Mouse (Mus musculus) kidney, postnatal 25 days (tissue): Measurements from ENCODE around the gene Top1.
A peak's percentile ranks its signal among the peaks of the same experiment; 100 is the strongest.

Source experiments
- DNase-seq, 2 experiments: peaks; one replicate each; pipeline ENCODE4 v3.0.0; 2021; ENCODE audit warnings: mixed read lengths in 2 of 2

Top1 gene

GRCm38 (mm10) chr2:160645614-160646137 lies at the start of gene Top1:
Gene Top1 (plus strand): TSS chr2:160645888.
- peak; percentile 99 to 100 for DNase-seq

- peak; percentile 57 to 76 for DNase-seq
Observed at GRCm38 (mm10) chr2:160597582-160598281, 48.0 kb upstream of the Top1 start.

GRCm38 (mm10) chr2:160601805-160602204 lies 43.9 kb upstream of the Top1 start:
- peak in 1 of 2 experiments; percentile 64 for DNase-seq

GRCm38 (mm10) chr2:160603154-160603933 lies 42.3 kb upstream of the Top1 start:
- DNase-seq, result no peak

GRCm38 (mm10) chr2:160610012-160610411 lies 35.7 kb upstream of the Top1 start:
- no peak for DNase-seq

- no peak for DNase-seq
Observed at GRCm38 (mm10) chr2:160613186-160613919, 32.3 kb upstream of the Top1 start.

- DNase-seq, result no peak
Observed at GRCm38 (mm10) chr2:160617741-160618140, 27.9 kb upstream of the Top1 start.

GRCm38 (mm10) chr2:160618619-160619220 lies 27.0 kb upstream of the Top1 start:
- no peak for DNase-seq

GRCm38 (mm10) chr2:160619300-160619699 lies 26.4 kb upstream of the Top1 start:
- no peak for DNase-seq

- DNase-seq, result peak; percentile 56 to 80
Observed at GRCm38 (mm10) chr2:160619831-160620230, 25.9 kb upstream of the Top1 start.

GRCm38 (mm10) chr2:160620279-160620963 lies 25.3 kb upstream of the Top1 start:
- DNase-seq, result no peak

- no peak for DNase-seq
Observed at GRCm38 (mm10) chr2:160621001-160621448, 24.7 kb upstream of the Top1 start.

GRCm38 (mm10) chr2:160621661-160622211 lies 24.0 kb upstream of the Top1 start:
- peak; percentile 96 to 97 for DNase-seq

GRCm38 (mm10) chr2:160622646-160623045 lies 23.0 kb upstream of the Top1 start:
- no peak for DNase-seq

GRCm38 (mm10) chr2:160623745-160624144 lies 21.9 kb upstream of the Top1 start:
- DNase-seq, result no peak

GRCm38 (mm10) chr2:160627207-160628025 lies 18.3 kb upstream of the Top1 start:
- DNase-seq, result no peak

- DNase-seq, result no peak
Observed at GRCm38 (mm10) chr2:160628055-160628454, 17.6 kb upstream of the Top1 start.

- no peak for DNase-seq
Observed at GRCm38 (mm10) chr2:160628666-160629527, 16.8 kb upstream of the Top1 start.

GRCm38 (mm10) chr2:160629528-160629830 lies 16.2 kb upstream of the Top1 start:
- DNase-seq, result no peak
